ENCODE assay signal across 8 mouse cellular contexts in genomic region chr8:122547815-122548214, GRCm38 (mm10). TPM values are rescaled to one million over a fixed set of nuclear protein-coding genes. Genes with fewer than 3 reads are reported as not detected.
DNase-seq lines count a peak whose midpoint lies in the region; ATAC-seq lines count a peak whose summit lies in the region.

No protein-coding gene starts in this region.

- peak overlapping the region; percentile 88 for H3K4me3 ChIP-seq in heart, embryonic 10.5 days
- H3K4me3 ChIP-seq in limb, embryonic 15.5 days: no peak overlapping the region
- no peak overlapping the region for H3K4me3 ChIP-seq in midbrain, embryonic 13.5 days (replicated peaks)

- H3K36me3 ChIP-seq in heart, embryonic 10.5 days: peaks cover 19% of the 10 kb centered on the region
- 0 out of 2 replicates have a peak, but pooled peaks cover 6% of the 10 kb centered on the region for H3K36me3 ChIP-seq in limb, embryonic 15.5 days
- H3K36me3 ChIP-seq in midbrain, embryonic 13.5 days: no peaks in the 10 kb centered on the region

- H3K27ac ChIP-seq in heart, embryonic 10.5 days: peak overlapping the region; percentile 87
- H3K27ac ChIP-seq in limb, embryonic 15.5 days: no peak overlapping the region; the same call in 1 of the 2 replicates
- H3K27ac ChIP-seq in midbrain, embryonic 13.5 days: no peak overlapping the region

- peak; percentile 61 for DNase-seq in layer of hippocampus, adult 9-11 months
- DNase-seq in layer of hippocampus, adult 8-10 months (ENCODE audit: low spot score in 2 of 2): no peak
- peak; percentile 93 for DNase-seq in heart, embryonic 10.5 days (ENCODE audit: low spot score)
- no peak for DNase-seq in gastrocnemius, postnatal 25 days
- no peak for DNase-seq in right cerebral cortex, postnatal 4 days

- peaks cover 86% of the 10 kb centered on the region for H3K4me1 ChIP-seq in heart, embryonic 10.5 days
- peaks cover 51% of the 10 kb centered on the region for H3K4me1 ChIP-seq in limb, embryonic 15.5 days
- H3K4me1 ChIP-seq in midbrain, embryonic 13.5 days (replicated peaks): peaks cover 14% of the 10 kb centered on the region

- no peak for ATAC-seq in limb, embryonic 15.5 days (ENCODE audit: insufficient number of reproducible peaks, low FRiP score, low TSS enrichment, low read depth)
- ATAC-seq in neutrophil, adult 5-6 weeks (ENCODE audit: extremely low read depth, insufficient number of reproducible peaks, low FRiP score, poor library complexity, severe bottlenecking): peak; percentile 76
- ATAC-seq in midbrain, embryonic 13.5 days: no peak

- no peak overlapping the region for H3K9ac ChIP-seq in limb, embryonic 15.5 days
- H3K9ac ChIP-seq in midbrain, embryonic 13.5 days (replicated peaks): no peak overlapping the region

- H3K4me2 ChIP-seq in limb, embryonic 15.5 days: peak overlapping the region; percentile 87; the same call in 1 of the 2 replicates
- no peak overlapping the region for H3K4me2 ChIP-seq in midbrain, embryonic 13.5 days (replicated peaks)

- H3K9me3 ChIP-seq in heart, embryonic 10.5 days: no peaks in the 10 kb centered on the region
- H3K9me3 ChIP-seq in limb, embryonic 15.5 days: no peaks in the 10 kb centered on the region
- H3K9me3 ChIP-seq in midbrain, embryonic 13.5 days: no peaks in the 10 kb centered on the region

- no peaks in the 10 kb centered on the region for H3K27me3 ChIP-seq in heart, embryonic 10.5 days (ENCODE audit: insufficient read depth, poor library complexity, severe bottlenecking)
- H3K27me3 ChIP-seq in limb, embryonic 15.5 days: no peaks in the 10 kb centered on the region
- peaks cover 41% of the 10 kb centered on the region for H3K27me3 ChIP-seq in midbrain, embryonic 13.5 days

- 25% methylated on average over 5 of the region's 5 CpGs for WGBS in heart, embryonic 10.5 days
- WGBS in limb, embryonic 15.5 days: 38% methylated on average over 5 of the region's 5 CpGs
- WGBS in midbrain, embryonic 13.5 days: 43% methylated on average over 5 of the region's 5 CpGs

RNA-seq across cellular contexts. Expression of gene Piezo1, which starts 3.3 kb away (rescaled TPM):
- total RNA-seq in layer of hippocampus, adult 8-10 months (2022): 1 to 10 TPM; 4.6 to 7.0 (median 4.9) TPM
- 23.7 and 29.3 TPM in 2 replicates for polyA plus RNA-seq in heart, embryonic 10.5 days (2016; fragmentation: Nextera tagmentation; extraction: Ambion mirVana)
- 17.5 and 23.3 TPM in 2 replicates for polyA plus RNA-seq in limb, embryonic 15.5 days (2015; fragmentation: Nextera tagmentation; extraction: Ambion mirVana)
- 22.1 and 24.4 TPM in 2 replicates for total RNA-seq in neutrophil, adult 5-6 weeks (2017)
- polyA plus RNA-seq in midbrain, embryonic 13.5 days (2015; fragmentation: Nextera tagmentation; extraction: Ambion mirVana): 1.6 and 2.9 TPM in 2 replicates
- total RNA-seq in gastrocnemius, postnatal 25 days (2021): 10 to 100 TPM; 12.3 to 14.0 TPM

RNA-seq across cellular contexts. Expression of gene Cdt1, which starts 20.0 kb away (rescaled TPM):
- 1 to 10 TPM; 1.4 to 2.4 (median 1.7) TPM for total RNA-seq in layer of hippocampus, adult 8-10 months (2022)
- 47.6 TPM in 2 replicates for polyA plus RNA-seq in heart, embryonic 10.5 days (2016; fragmentation: Nextera tagmentation; extraction: Ambion mirVana)
- 31.8 and 36.1 TPM in 2 replicates for polyA plus RNA-seq in limb, embryonic 15.5 days (2015; fragmentation: Nextera tagmentation; extraction: Ambion mirVana)
- total RNA-seq in neutrophil, adult 5-6 weeks (2017): 29.8 and 30.4 TPM in 2 replicates
- polyA plus RNA-seq in midbrain, embryonic 13.5 days (2015; fragmentation: Nextera tagmentation; extraction: Ambion mirVana): 13.8 and 14.1 TPM in 2 replicates
- total RNA-seq in gastrocnemius, postnatal 25 days (2021): 1 to 10 TPM in 1 of 2 experiments, under 1 TPM in 1; 0.82 to 1.1 TPM

RNA-seq across cellular contexts. Expression of gene Aprt, which starts 28.9 kb away (rescaled TPM):
- 10 to 100 TPM; 56.8 to 69.3 (median 60.2) TPM for total RNA-seq in layer of hippocampus, adult 8-10 months (2022)
- 318 and 361 TPM in 2 replicates for polyA plus RNA-seq in heart, embryonic 10.5 days (2016; fragmentation: Nextera tagmentation; extraction: Ambion mirVana)
- 268 and 295 TPM in 2 replicates for polyA plus RNA-seq in limb, embryonic 15.5 days (2015; fragmentation: Nextera tagmentation; extraction: Ambion mirVana)
- total RNA-seq in neutrophil, adult 5-6 weeks (2017): 26.4 and 42.6 TPM in 2 replicates
- 136 and 152 TPM in 2 replicates for polyA plus RNA-seq in midbrain, embryonic 13.5 days (2015; fragmentation: Nextera tagmentation; extraction: Ambion mirVana)
- 10 to 100 TPM; 35.7 to 36.9 TPM for total RNA-seq in gastrocnemius, postnatal 25 days (2021)

Comparison
In these comparisons a context has a peak if more than half of its experiments do, and no peak if none do; other contexts are left out.
1. DNase-seq: peak in layer of hippocampus, adult 9-11 months (single experiment) and heart, embryonic 10.5 days (single experiment); none in layer of hippocampus, adult 8-10 months (0 of 2), gastrocnemius, postnatal 25 days (single experiment) and right cerebral cortex, postnatal 4 days (single experiment).